Mouse (Mus musculus) forebrain, embryonic 14.5 days (tissue): ENCODE measurements around the gene Arfgap3. TPM values are rescaled to one million over a fixed set of nuclear protein-coding genes. Genes with fewer than 3 reads are reported as not detected.

Experiments used
- ATAC-seq: fragments of 200-750 bp; cut with Nextera tagmentation; 2 replicates; pipeline ENCODE4 v1.8.0; 2017; ENCODE audit warnings: mild to moderate bottlenecking, moderate library complexity
- DNase-seq: peaks from one replicate; pipeline ENCODE4 v3.0.0-alpha.2; 2015; ENCODE audit warnings: low spot score
- H3K27ac ChIP-seq: fragments of 300-500 bp; sonication (generic); 2 replicates; pipeline ENCODE4 v1.5.1; 2014; ENCODE audit warnings: low read depth, mild to moderate bottlenecking, control low read depth, low read length, moderate library complexity
- H3K27me3 ChIP-seq: fragments of 300-500 bp; sonication (generic); replicated peaks from 2 replicates; pipeline ENCODE4 v1.6.1; 2014; ENCODE audit warnings: low read length, control low read depth, mixed read lengths; ENCODE audit not compliant: control insufficient read depth, insufficient read depth
- H3K36me3 ChIP-seq: fragments of 300-500 bp; sonication (generic); 2 replicates; pipeline ENCODE4 v1.6.1; 2014; ENCODE audit warnings: low read length, control low read depth; ENCODE audit not compliant: control insufficient read depth, insufficient read depth
- H3K4me1 ChIP-seq: fragments of 300-500 bp; sonication (generic); 2 replicates; pipeline ENCODE4 v1.6.1; 2014; ENCODE audit warnings: antibody characterized with exemption, low read length, control low read depth; ENCODE audit not compliant: control insufficient read depth, insufficient read depth
- H3K4me2 ChIP-seq: fragments of 300-500 bp; sonication (generic); 2 replicates; pipeline ENCODE4 v1.6.1; 2014; ENCODE audit warnings: mild to moderate bottlenecking, control low read depth, low read length
- H3K4me3 ChIP-seq: fragments of 300-500 bp; sonication (generic); 2 replicates; pipeline ENCODE4 v1.5.1; 2014; ENCODE audit warnings: low read depth, low read length, control low read depth
- H3K9ac ChIP-seq: fragments of 300-500 bp; sonication (generic); 2 replicates; pipeline ENCODE4 v1.6.1; 2014; ENCODE audit warnings: mild to moderate bottlenecking, low read length, control low read depth, moderate library complexity
- H3K9me3 ChIP-seq: fragments of 300-500 bp; sonication (generic); replicated peaks from 2 replicates; pipeline ENCODE4 v1.6.1; 2016; ENCODE audit warnings: low read length, control low read depth, mixed read lengths; ENCODE audit not compliant: control insufficient read depth
- WGBS: fragments of 180-500 bp; shearing (Covaris S2); extraction: QIAGEN DNeasy Blood & Tissue Kit; methylation state at CpG from one replicate; pipeline ENCODE4 v1.1.7; 2014; 5-methylcytosine and 5-hydroxymethylcytosine counted together
- polyA plus RNA-seq: library from polyadenylated mRNA; unstranded; fragments of >200 nt; fragmentation: Nextera tagmentation; extraction: Ambion mirVana; gene quantifications from 2 replicates; pipeline ENCODE4 v1.2.1, GENCODE M21; 2014

Arfgap3 gene
- polyA plus RNA-seq, 1 experiment from 2014 or later: 40.0 TPM

- WGBS: 91% methylated on average over 4 of the region's 4 CpGs
- no peak overlapping the region for H3K9ac ChIP-seq
- no peak for ATAC-seq
Observed at GRCm38 (mm10) chr15:83296050-83296449, 54.0 kb downstream of the Arfgap3 start.

GRCm38 (mm10) chr15:83294954-83295353 lies 55.1 kb downstream of the Arfgap3 start:
- no peaks in the 10 kb centered on the region for H3K4me1 ChIP-seq
- no peak overlapping the region for H3K4me3 ChIP-seq
- 85% methylated on average over 3 of the region's 3 CpGs for WGBS
- peaks cover 2% of the 10 kb centered on the region; the same call in 1 of the 2 replicates for H3K36me3 ChIP-seq
- no peak for ATAC-seq
- no peaks in the 10 kb centered on the region for H3K9me3 ChIP-seq
- H3K27me3 ChIP-seq: no peaks in the 10 kb centered on the region
- H3K4me2 ChIP-seq: no peak overlapping the region
- no peak for DNase-seq
- H3K27ac ChIP-seq: no peak overlapping the region
- H3K9ac ChIP-seq: no peak overlapping the region

More at GRCm38 (mm10) chr15:83296050-83296449, 54.0 kb downstream of the Arfgap3 start:
- Histone ChIP-seq H3K4me2 (no peak overlapping the region), H3K36me3 (peaks cover 3% of the 10 kb centered on the region; the same call in 1 of the 2 replicates), H3K4me1 (no peaks in the 10 kb centered on the region), H3K27me3 (no peaks in the 10 kb centered on the region), H3K4me3 (no peak overlapping the region), H3K27ac (no peak overlapping the region), H3K9me3 (no peaks in the 10 kb centered on the region)
- DNase-seq: no peak

- 68% methylated on average over 8 of the region's 8 CpGs for WGBS
- Histone ChIP-seq H3K27me3 (no peaks in the 10 kb centered on the region), H3K9ac (no peak overlapping the region), H3K4me1 (no peaks in the 10 kb centered on the region), H3K27ac (no peak overlapping the region), H3K36me3 (no peaks in the 10 kb centered on the region), H3K4me2 (no peak overlapping the region), H3K9me3 (no peaks in the 10 kb centered on the region), H3K4me3 (no peak overlapping the region)
- ATAC-seq (no peak), DNase-seq (peak; percentile 32)
Observed at GRCm38 (mm10) chr15:83293706-83294645, 56.1 kb downstream of the Arfgap3 start.

- Histone ChIP-seq H3K9me3 (no peaks in the 10 kb centered on the region), H3K4me2 (no peak overlapping the region), H3K4me1 (no peaks in the 10 kb centered on the region), H3K36me3 (no peaks in the 10 kb centered on the region), H3K27me3 (no peaks in the 10 kb centered on the region), H3K4me3 (no peak overlapping the region), H3K9ac (no peak overlapping the region), H3K27ac (no peak overlapping the region)
- DNase-seq (no peak), ATAC-seq (no peak)
- 79% methylated on average over 6 of the region's 6 CpGs for WGBS
Observed at GRCm38 (mm10) chr15:83293144-83293543, 56.9 kb downstream of the Arfgap3 start.

GRCm38 (mm10) chr15:83292261-83293056 lies 57.6 kb downstream of the Arfgap3 start:
- Histone ChIP-seq H3K9ac (no peak overlapping the region), H3K4me3 (no peak overlapping the region), H3K27me3 (no peaks in the 10 kb centered on the region), H3K27ac (no peak overlapping the region), H3K36me3 (no peaks in the 10 kb centered on the region), H3K4me2 (no peak overlapping the region), H3K9me3 (no peaks in the 10 kb centered on the region), H3K4me1 (no peaks in the 10 kb centered on the region)
- ATAC-seq (no peak), DNase-seq (no peak)
- WGBS: 92% methylated on average over 13 of the region's 13 CpGs

- 84% methylated on average over 2 of the region's 2 CpGs for WGBS
- DNase-seq (no peak), ATAC-seq (no peak)
- Histone ChIP-seq H3K27ac (no peak overlapping the region), H3K4me1 (no peaks in the 10 kb centered on the region), H3K9ac (no peak overlapping the region), H3K9me3 (no peaks in the 10 kb centered on the region), H3K27me3 (no peaks in the 10 kb centered on the region), H3K36me3 (no peaks in the 10 kb centered on the region), H3K4me3 (no peak overlapping the region), H3K4me2 (no peak overlapping the region)
Observed at GRCm38 (mm10) chr15:83290899-83291298, 59.1 kb downstream of the Arfgap3 start.

GRCm38 (mm10) chr15:83284828-83285227 lies 65.2 kb downstream of the Arfgap3 start:
- H3K36me3 ChIP-seq: no peaks in the 10 kb centered on the region
- DNase-seq (no peak), ATAC-seq (no peak)
- no peak overlapping the region for H3K4me3 ChIP-seq
- no peaks in the 10 kb centered on the region for H3K9me3 ChIP-seq
- no peaks in the 10 kb centered on the region for H3K27me3 ChIP-seq
- no peaks in the 10 kb centered on the region for H3K4me1 ChIP-seq
- H3K9ac ChIP-seq: no peak overlapping the region
- H3K27ac ChIP-seq: no peak overlapping the region
- 75% methylated on average over 8 of the region's 8 CpGs for WGBS
- H3K4me2 ChIP-seq: no peak overlapping the region

GRCm38 (mm10) chr15:83282397-83282796 lies 67.7 kb downstream of the Arfgap3 start:
- ATAC-seq: no peak
- Histone ChIP-seq H3K27me3 (no peaks in the 10 kb centered on the region), H3K4me1 (no peaks in the 10 kb centered on the region), H3K4me2 (no peak overlapping the region), H3K9me3 (no peaks in the 10 kb centered on the region), H3K4me3 (no peak overlapping the region), H3K9ac (no peak overlapping the region), H3K27ac (no peak overlapping the region), H3K36me3 (no peaks in the 10 kb centered on the region)
- DNase-seq: no peak
- 67% methylated on average over 5 of the region's 5 CpGs for WGBS
